Mouse (Mus musculus) heart, adult 2 months (tissue): ENCODE data around the gene 5830473C10Rik.

Experiments
- CTCF ChIP-seq: fragments of 200-600 bp; IDR thresholded peaks from 2 replicates; pipeline ENCODE4 v1.8.1; 2022; ENCODE audit warnings: antibody characterized with exemption, mild to moderate bottlenecking, moderate library complexity
- EP300 ChIP-seq: fragments of 200-500 bp; IDR thresholded peaks from 2 replicates; pipeline ENCODE4 v1.6.1; 2011; ENCODE audit warnings: low read depth, low read length, control low read depth; ENCODE audit not compliant: insufficient read depth
- POLR2A ChIP-seq: fragments of 200-500 bp; IDR thresholded peaks from 2 replicates; pipeline ENCODE4 v1.6.1; 2011; ENCODE audit warnings: mild to moderate bottlenecking, low read depth, low read length, control low read depth; ENCODE audit not compliant: insufficient read depth

DNA sequence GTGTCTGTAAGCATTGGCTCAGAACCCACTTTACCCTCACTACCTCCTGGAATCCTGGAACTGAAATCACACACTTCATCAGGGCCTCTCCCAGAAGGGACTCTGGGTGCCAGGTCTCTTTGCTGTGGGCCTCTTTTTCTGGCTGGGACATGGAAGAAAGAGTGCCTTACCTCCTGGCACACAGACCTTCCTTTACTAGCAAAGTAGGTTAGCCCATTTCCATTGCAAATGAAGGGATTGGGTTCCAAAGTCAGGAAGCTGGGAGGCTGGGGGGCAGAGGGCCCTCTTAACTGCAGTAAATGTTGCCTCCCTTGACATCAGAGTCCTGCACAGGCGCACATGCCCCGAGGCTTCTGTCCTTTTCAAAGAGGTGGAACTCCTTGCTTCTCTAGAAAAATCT is 62.3 kb downstream of the 5830473C10Rik start:
- TF ChIP-seq CTCF (no peak), EP300 (no peak), POLR2A (no peak)
